ENCODE assay signal across 8 mouse cellular contexts in the genomic region with DNA sequence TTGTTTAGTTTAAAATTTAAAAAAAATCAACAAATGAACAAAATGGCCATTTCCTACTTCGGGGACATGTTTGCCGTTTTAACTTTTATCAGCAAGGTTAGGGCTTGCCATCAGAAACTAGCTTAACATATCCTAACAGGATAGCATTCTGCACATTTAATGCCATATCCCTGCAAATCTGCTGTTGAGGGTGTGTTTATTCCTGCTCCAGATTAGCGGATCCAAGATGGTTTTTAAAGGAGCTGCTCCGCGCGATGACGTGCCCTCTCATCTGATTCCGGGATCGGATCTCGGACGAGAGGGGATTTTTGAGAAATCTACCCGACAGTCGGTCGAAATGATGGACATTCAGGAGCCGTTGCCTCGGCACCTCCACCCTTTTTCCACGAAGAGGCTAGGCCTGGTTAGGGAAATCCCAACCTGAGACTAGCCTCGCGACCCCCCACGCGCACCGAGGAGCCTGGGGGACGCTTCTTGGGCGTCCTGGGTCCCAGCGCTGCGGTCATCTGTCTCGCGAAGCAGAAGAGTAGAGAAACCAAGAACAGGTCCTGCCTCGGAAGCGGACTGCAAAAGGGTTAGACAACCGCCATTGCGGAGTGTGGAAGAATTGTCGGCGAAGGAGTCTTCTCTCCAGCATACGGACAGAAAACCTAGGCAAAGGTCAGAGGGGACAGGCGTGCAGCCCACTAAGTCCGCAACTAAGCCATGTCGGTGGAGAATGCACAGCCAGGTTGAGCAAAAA. TPM values are rescaled to one million over a fixed set of nuclear protein-coding genes. Genes with fewer than 3 reads are reported as not detected.
DNase-seq lines count a peak whose midpoint lies in the region; ATAC-seq and TF ChIP-seq lines count a peak whose summit lies in the region.

No protein-coding gene starts in this region.

- WGBS in heart, embryonic 15.5 days: 3% methylated on average over 38 of the region's 38 CpGs
- 4% methylated on average over 38 of the region's 38 CpGs for WGBS in forebrain, postnatal 0 days
- 2% methylated on average over 38 of the region's 38 CpGs for WGBS in midbrain, embryonic 12.5 days

- no peak overlapping the region for H3K9ac ChIP-seq in heart, embryonic 15.5 days
- peak overlapping the region; percentile 65 for H3K9ac ChIP-seq in forebrain, postnatal 0 days
- peak overlapping the region; percentile 68 for H3K9ac ChIP-seq in midbrain, embryonic 12.5 days (replicated peaks)

- no peak for ATAC-seq in heart, embryonic 15.5 days (replicated peaks; ENCODE audit: insufficient number of reproducible peaks, insufficient read depth, low FRiP score, low read depth)
- no peak for ATAC-seq in forebrain, postnatal 0 days
- no peak for ATAC-seq in midbrain, embryonic 12.5 days (ENCODE audit: low FRiP score, low read depth)

- peak overlapping the region; percentile 37 for H3K4me3 ChIP-seq in heart, embryonic 15.5 days
- H3K4me3 ChIP-seq in forebrain, postnatal 0 days (ENCODE audit: low read depth, low read length): peak overlapping the region; percentile 40
- H3K4me3 ChIP-seq in midbrain, embryonic 12.5 days: peak overlapping the region; percentile 44

- DNase-seq in heart, postnatal 14 days: no peak
- DNase-seq in R1 (ENCODE audit: low read depth, low spot score): peak; percentile 62
- peak; percentile 65 for DNase-seq in forebrain, postnatal 0 days
- DNase-seq in urinary bladder, postnatal 36 days (ENCODE audit: low spot score in 2 of 2): no peak
- DNase-seq in frontal cortex, postnatal 25 days (ENCODE audit: low spot score in 2 of 2): no peak
- no peak for DNase-seq in layer of hippocampus, adult 18-20 months (ENCODE audit: low spot score in 2 of 2)

- H3K4me2 ChIP-seq in heart, embryonic 15.5 days: peak overlapping the region; percentile 60
- peak overlapping the region; percentile 63 for H3K4me2 ChIP-seq in forebrain, postnatal 0 days (ENCODE audit: low read depth)
- peak overlapping the region; percentile 77 for H3K4me2 ChIP-seq in midbrain, embryonic 12.5 days (replicated peaks)

- H3K27me3 ChIP-seq in heart, embryonic 15.5 days: peaks cover 95% of the 10 kb centered on the region
- no peaks in the 10 kb centered on the region for H3K27me3 ChIP-seq in forebrain, postnatal 0 days (ENCODE audit: insufficient read depth, low read length)
- H3K27me3 ChIP-seq in midbrain, embryonic 12.5 days: peaks cover 30% of the 10 kb centered on the region; the same call in 1 of the 2 replicates

- intact Hi-C loops in heart, postnatal 14 days (cut with DNase I): no loop called here

- H3K9me3 ChIP-seq in heart, embryonic 15.5 days (replicated peaks): no peaks in the 10 kb centered on the region
- H3K9me3 ChIP-seq in forebrain, postnatal 0 days (ENCODE audit: low read length): no peaks in the 10 kb centered on the region
- H3K9me3 ChIP-seq in midbrain, embryonic 12.5 days: no peaks in the 10 kb centered on the region

- H3K36me3 ChIP-seq in heart, embryonic 15.5 days: no peaks in the 10 kb centered on the region
- no peaks in the 10 kb centered on the region for H3K36me3 ChIP-seq in forebrain, postnatal 0 days (ENCODE audit: insufficient read depth)
- H3K36me3 ChIP-seq in midbrain, embryonic 12.5 days: no peaks in the 10 kb centered on the region

- H3K27ac ChIP-seq in heart, embryonic 15.5 days: no peak overlapping the region
- peak overlapping the region; percentile 85 for H3K27ac ChIP-seq in forebrain, postnatal 0 days (ENCODE audit: low read depth, low read length)
- peak overlapping the region; percentile 71 for H3K27ac ChIP-seq in midbrain, embryonic 12.5 days (replicated peaks)

- peaks cover 16% of the 10 kb centered on the region for H3K4me1 ChIP-seq in heart, embryonic 15.5 days (replicated peaks)
- no peaks in the 10 kb centered on the region for H3K4me1 ChIP-seq in forebrain, postnatal 0 days (ENCODE audit: insufficient read depth)
- peaks cover 83% of the 10 kb centered on the region for H3K4me1 ChIP-seq in midbrain, embryonic 12.5 days

- no peak for TF ChIP-seq CTCF in forebrain, postnatal 0 days (IDR thresholded peaks at IDR 0.05; ENCODE audit: low read depth)

RNA-seq across cellular contexts. Expression of a gene that starts 8.3 kb away (rescaled TPM):
- 0.26 and 0.79 TPM in 2 replicates for polyA plus RNA-seq in heart, embryonic 15.5 days (2015; fragmentation: Nextera tagmentation; extraction: Ambion mirVana)
- under 1 TPM in 1 of 2 experiments, not detected in 1; 0.22 TPM for total RNA-seq in heart, postnatal 14 days (2021)
- total RNA-seq in forebrain, postnatal 0 days (2014; rRNA removed): 80.9 and 120 TPM in 2 replicates
- polyA plus RNA-seq in forebrain, postnatal 0 days (2015; fragmentation: Nextera tagmentation; extraction: Ambion mirVana): 23.1 and 31.0 TPM in 2 replicates
- polyA plus RNA-seq in midbrain, embryonic 12.5 days (2016; fragmentation: Nextera tagmentation; extraction: Ambion mirVana): 49.5 and 61.1 TPM in 2 replicates
- 10 to 100 TPM; 41.6 to 53.0 TPM for total RNA-seq in layer of hippocampus, adult 18-20 months (2021)

Comparison
In these comparisons a context has a peak if more than half of its experiments do, and no peak if none do; other contexts are left out.
1. DNase-seq: peak in R1 (single experiment) and forebrain, postnatal 0 days (single experiment); none in heart, postnatal 14 days (0 of 2), urinary bladder, postnatal 36 days (0 of 2), frontal cortex, postnatal 25 days (0 of 2) and layer of hippocampus, adult 18-20 months (0 of 2).
2. RNA of a gene that starts 8.3 kb away (total RNA-seq): 80.9 to 120 TPM in forebrain, postnatal 0 days and 41.6 to 53.0 TPM in layer of hippocampus, adult 18-20 months; 0.22 TPM in heart, postnatal 14 days; every median in the first group is over 10 times any median in the second.
3. Peak in every context shown above with its lines, with median percentiles within 50 percentile points of each other: H3K4me2 ChIP-seq and H3K4me3 ChIP-seq.